Mouse (Mus musculus) left cerebral cortex, adult 9 months (tissue): ENCODE measurements around the gene Ttll7.

Source experiments
- DNase-seq, 2 experiments: peaks; one replicate each; pipeline ENCODE4 v3.0.0; 2022; ENCODE audit warnings: low spot score in 2 of 2

The Ttll7 gene

GRCm38 (mm10) chr3:146913107-146913506, 60.9 kb downstream of the Ttll7 start:
- DNase-seq: no peak

- peak in 1 of 2 experiments; percentile 85 for DNase-seq
These were observed 62.6 kb downstream of the Ttll7 start for GRCm38 (mm10) chr3:146914798-146915197.

GRCm38 (mm10) chr3:146917891-146918290, 65.7 kb downstream of the Ttll7 start:
- DNase-seq: peak in 1 of 2 experiments; percentile 37

- DNase-seq: peak; percentile 42 to 70
These were observed 66.2 kb downstream of the Ttll7 start for GRCm38 (mm10) chr3:146918323-146918722.

- no peak for DNase-seq
These were observed 75.3 kb downstream of the Ttll7 start for GRCm38 (mm10) chr3:146927311-146928015.

GRCm38 (mm10) chr3:146928141-146928540, 76.0 kb downstream of the Ttll7 start:
- DNase-seq: no peak

- no peak for DNase-seq
These were observed 76.8 kb downstream of the Ttll7 start for GRCm38 (mm10) chr3:146929011-146929410.

- no peak for DNase-seq
These were observed 79.0 kb downstream of the Ttll7 start for GRCm38 (mm10) chr3:146931190-146931589.

- DNase-seq: no peak
These were observed 80.3 kb downstream of the Ttll7 start for GRCm38 (mm10) chr3:146932506-146932905.

- DNase-seq: no peak
These were observed 84.7 kb downstream of the Ttll7 start for GRCm38 (mm10) chr3:146936888-146937287.

- no peak for DNase-seq
These were observed 87.5 kb downstream of the Ttll7 start for GRCm38 (mm10) chr3:146939391-146940250.

GRCm38 (mm10) chr3:146943101-146943500, 90.9 kb downstream of the Ttll7 start:
- DNase-seq: no peak

- DNase-seq: no peak
These were observed 93.2 kb downstream of the Ttll7 start for GRCm38 (mm10) chr3:146945342-146945741.

GRCm38 (mm10) chr3:146945887-146946286, 93.7 kb downstream of the Ttll7 start:
- DNase-seq: peak; percentile 16 to 71

- no peak for DNase-seq
These were observed 94.5 kb downstream of the Ttll7 start for GRCm38 (mm10) chr3:146946641-146947040.

GRCm38 (mm10) chr3:146956792-146957191, 104.6 kb downstream of the Ttll7 start:
- no peak for DNase-seq

- DNase-seq: no peak
These were observed 110.7 kb downstream of the Ttll7 start for GRCm38 (mm10) chr3:146962838-146963237.

GRCm38 (mm10) chr3:146964384-146964783, 112.2 kb downstream of the Ttll7 start:
- no peak for DNase-seq

GRCm38 (mm10) chr3:146967242-146967641, 115.1 kb downstream of the Ttll7 start:
- no peak for DNase-seq

GRCm38 (mm10) chr3:146967834-146968233, 115.7 kb downstream of the Ttll7 start:
- DNase-seq: no peak

- DNase-seq: no peak
These were observed 126.1 kb downstream of the Ttll7 start for GRCm38 (mm10) chr3:146978272-146978671.

GRCm38 (mm10) chr3:146993834-146994669, 141.9 kb downstream of the Ttll7 start:
- DNase-seq: peak in 1 of 2 experiments; percentile 48
